Mouse (Mus musculus): ENCODE measurements around the gene Has3. TPM values are rescaled to one million over a fixed set of nuclear protein-coding genes. Genes with fewer than 3 reads are reported as not detected.
"Not testable (repeated sequence)": the region's sequence is repeated elsewhere in the genome, so short reads cannot be mapped to it uniquely, and the experiment has no call there.

Gene Has3
- polyA plus RNA-seq, 1 experiment from 2014 or later, result 0.12 TPM

- DNase-seq (ENCODE audit: low spot score), result no peak
These were observed 4.7 kb upstream of the Has3 start for GRCm38 (mm10) chr8:106865354-106865753.

GRCm38 (mm10) chr8:106870537-106871327, 690 bp downstream of the Has3 start:
- under 1% methylated on average over 63 of the region's 63 CpGs for WGBS
- Histone ChIP-seq H3K9me3 (replicated peaks) (no peaks in the 10 kb centered on the region), H3K27ac (replicated peaks) (peak overlapping the region; percentile 69), H3K36me3 (peaks cover 20% of the 10 kb centered on the region), H3K4me3 (peak overlapping the region; percentile 65), H3K27me3 (ENCODE audit: low read depth, poor library complexity, severe bottlenecking) (peaks cover 79% of the 10 kb centered on the region), H3K4me1 (peaks cover 35% of the 10 kb centered on the region)
- DNase-seq (ENCODE audit: low spot score), result peak; percentile 72

More at GRCm38 (mm10) chr8:106865354-106865753, 4.7 kb upstream of the Has3 start:
- WGBS, result 86% methylated on average over 9 of the region's 9 CpGs
- Histone ChIP-seq H3K27me3 (ENCODE audit: low read depth, poor library complexity, severe bottlenecking) (peaks cover 34% of the 10 kb centered on the region), H3K4me3 (no peak overlapping the region), H3K4me1 (peaks cover 6% of the 10 kb centered on the region), H3K36me3 (no peaks in the 10 kb centered on the region), H3K27ac (replicated peaks) (no peak overlapping the region), H3K9me3 (replicated peaks) (no peaks in the 10 kb centered on the region)

GRCm38 (mm10) chr8:106871328-106871926, 1.4 kb downstream of the Has3 start:
- Histone ChIP-seq H3K9me3 (replicated peaks) (no peaks in the 10 kb centered on the region), H3K27me3 (ENCODE audit: low read depth, poor library complexity, severe bottlenecking) (peaks cover 79% of the 10 kb centered on the region), H3K4me3 (peak overlapping the region; percentile 65), H3K4me1 (peaks cover 35% of the 10 kb centered on the region), H3K27ac (replicated peaks) (peak overlapping the region; percentile 69), H3K36me3 (peaks cover 26% of the 10 kb centered on the region)
- 1% methylated on average over 15 of the region's 15 CpGs for WGBS
- no peak for DNase-seq (ENCODE audit: low spot score)

GRCm38 (mm10) chr8:106871931-106872371, 1.9 kb downstream of the Has3 start:
- H3K27me3 ChIP-seq (ENCODE audit: low read depth, poor library complexity, severe bottlenecking), result peaks cover 75% of the 10 kb centered on the region
- DNase-seq (ENCODE audit: low spot score), result peak; percentile 69
- no peaks in the 10 kb centered on the region for H3K9me3 ChIP-seq (replicated peaks)
- peaks cover 35% of the 10 kb centered on the region for H3K4me1 ChIP-seq
- WGBS, result under 1% methylated on average over 22 of the region's 22 CpGs
- H3K4me3 ChIP-seq, result peak overlapping the region; percentile 65
- peaks cover 31% of the 10 kb centered on the region for H3K36me3 ChIP-seq
- peak overlapping the region; percentile 49; the same call in 1 of the 2 replicates for H3K27ac ChIP-seq (replicated peaks)

DNA sequence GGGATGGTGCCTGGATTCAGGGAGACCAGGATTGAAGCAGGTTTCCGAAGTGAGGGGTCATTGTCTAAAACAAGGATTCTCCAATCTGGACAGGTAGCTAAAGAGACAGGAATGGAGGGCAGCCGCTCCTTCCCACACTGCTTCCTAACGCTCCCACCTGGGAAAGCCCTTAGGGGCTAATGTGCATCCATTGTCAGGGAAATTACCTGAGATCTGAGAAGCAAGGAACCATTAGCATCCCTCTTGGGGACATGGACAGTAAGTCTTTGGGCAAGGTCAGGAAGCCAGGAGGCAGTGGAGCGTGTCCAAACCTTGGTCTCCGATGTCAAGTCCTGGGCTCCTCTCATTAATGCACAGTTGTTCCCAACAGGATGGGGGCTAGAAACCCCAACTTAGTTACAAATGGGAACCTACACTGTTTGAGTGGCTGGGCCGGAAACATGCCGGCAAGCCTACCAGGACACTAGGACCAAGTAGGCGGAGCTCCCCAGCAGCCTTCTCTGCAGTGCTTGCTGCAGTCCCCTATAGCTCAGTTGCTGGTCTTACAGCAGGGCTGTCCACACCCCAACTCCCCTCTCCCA, 2.5 kb downstream of the Has3 start:
- H3K27ac ChIP-seq (replicated peaks), result no peak overlapping the region
- H3K27me3 ChIP-seq (ENCODE audit: low read depth, poor library complexity, severe bottlenecking), result peaks cover 69% of the 10 kb centered on the region
- peaks cover 35% of the 10 kb centered on the region for H3K4me1 ChIP-seq
- H3K9me3 ChIP-seq (replicated peaks), result no peaks in the 10 kb centered on the region
- DNase-seq (ENCODE audit: low spot score), result no peak
- H3K36me3 ChIP-seq, result peaks cover 36% of the 10 kb centered on the region
- peak overlapping the region; percentile 65 for H3K4me3 ChIP-seq
- WGBS, result 10% methylated on average over 8 of the region's 8 CpGs

DNA sequence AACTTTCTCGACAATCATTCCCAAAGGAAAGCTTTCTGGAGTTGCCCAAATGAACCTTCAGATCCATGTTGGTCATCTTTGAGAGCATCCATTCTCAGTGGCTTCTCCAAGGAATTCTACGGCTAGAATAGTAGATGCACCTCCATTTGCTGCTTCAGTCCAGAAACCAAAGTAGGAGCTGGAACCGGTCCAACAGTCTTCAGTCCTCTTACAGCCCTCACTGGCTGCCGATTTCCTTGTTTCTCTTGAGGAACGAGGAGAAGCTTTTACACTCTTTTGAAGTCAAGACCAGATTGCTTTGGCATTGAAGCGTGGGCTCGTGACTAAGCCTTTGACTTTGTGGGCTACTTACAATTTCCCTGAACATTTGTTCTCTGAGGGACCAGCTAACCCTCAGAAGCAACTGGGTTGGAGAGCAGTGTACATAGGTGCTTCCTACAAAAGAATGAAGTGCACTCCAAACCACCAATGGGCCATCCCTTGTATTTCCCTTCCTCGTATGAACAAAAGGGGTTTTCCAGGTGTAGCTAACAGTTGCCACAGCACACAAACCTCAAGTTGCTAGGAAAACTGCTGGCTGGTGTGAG, 10.2 kb downstream of the Has3 start:
- Histone ChIP-seq H3K27ac (replicated peaks) (no peak overlapping the region), H3K9me3 (replicated peaks) (no peaks in the 10 kb centered on the region), H3K4me3 (no peak overlapping the region), H3K4me1 (no peaks in the 10 kb centered on the region), H3K36me3 (peaks cover 98% of the 10 kb centered on the region), H3K27me3 (ENCODE audit: low read depth, poor library complexity, severe bottlenecking) (no peaks in the 10 kb centered on the region)
- DNase-seq (ENCODE audit: low spot score), result no peak
- WGBS, result 96% methylated on average over 8 of the region's 8 CpGs

DNA sequence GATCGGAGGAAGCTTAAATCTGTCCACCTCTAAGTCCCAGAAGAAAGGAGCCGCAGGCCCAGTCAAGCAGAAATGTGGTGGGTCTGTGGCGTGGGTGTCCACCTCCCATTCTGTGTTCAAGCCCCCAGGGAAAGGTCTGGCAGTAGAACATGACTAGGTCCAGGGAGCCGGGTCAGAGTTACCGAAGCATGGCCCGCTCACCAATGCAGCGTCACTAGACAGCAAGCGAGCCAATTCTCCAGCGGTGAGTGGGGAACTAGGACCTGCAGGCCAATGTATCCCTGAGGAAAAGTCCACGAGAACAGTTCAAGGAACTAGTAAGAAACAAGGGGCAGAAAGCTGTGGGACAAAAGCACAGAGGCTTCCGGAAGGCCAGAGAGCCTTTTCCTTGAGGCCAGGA, 14.1 kb downstream of the Has3 start:
- H3K27ac ChIP-seq (replicated peaks); DNase-seq (ENCODE audit: low spot score); H3K27me3 ChIP-seq (ENCODE audit: low read depth, poor library complexity, severe bottlenecking); H3K4me3 ChIP-seq; H3K9me3 ChIP-seq (replicated peaks); H3K4me1 ChIP-seq: not testable (repeated sequence)
- H3K36me3 ChIP-seq, result peaks cover 83% of the 10 kb centered on the region
- WGBS, result 95% methylated on average over 11 of the region's 11 CpGs

DNA sequence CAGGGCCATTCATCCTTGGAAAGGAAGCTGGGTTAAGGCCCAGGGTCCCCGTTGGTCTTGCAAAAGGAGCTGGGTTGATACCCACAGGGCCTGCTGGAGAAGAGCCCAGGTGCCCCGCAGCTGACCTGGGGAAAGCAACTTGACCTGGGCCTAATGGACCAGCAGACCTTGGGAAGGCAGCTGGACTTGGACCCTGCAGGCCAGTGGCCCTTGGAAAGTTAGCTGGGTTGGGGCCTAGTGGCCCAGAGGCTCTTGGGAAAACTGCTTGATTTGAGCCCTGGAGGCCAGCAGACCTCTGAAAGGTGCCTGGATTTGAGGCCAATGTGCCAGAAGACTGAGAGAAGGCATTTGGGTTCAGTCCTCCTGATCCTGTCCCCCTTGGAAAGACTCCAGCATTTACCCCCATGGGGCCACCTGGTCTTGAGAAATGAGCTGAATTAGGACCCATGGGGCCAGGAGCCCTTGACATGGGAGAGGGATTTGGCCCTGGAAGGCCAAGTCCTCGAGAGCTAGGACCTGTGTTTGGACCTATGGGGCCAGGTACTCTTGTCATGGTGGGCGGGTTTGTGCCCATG, 14.9 kb downstream of the Has3 start:
- H3K36me3 ChIP-seq, result peaks cover 82% of the 10 kb centered on the region
- not testable (repeated sequence) for DNase-seq (ENCODE audit: low spot score); H3K27ac ChIP-seq (replicated peaks); H3K4me3 ChIP-seq; H3K4me1 ChIP-seq; H3K9me3 ChIP-seq (replicated peaks); H3K27me3 ChIP-seq (ENCODE audit: low read depth, poor library complexity, severe bottlenecking)
- 95% methylated on average over 4 of the region's 4 CpGs for WGBS

DNA sequence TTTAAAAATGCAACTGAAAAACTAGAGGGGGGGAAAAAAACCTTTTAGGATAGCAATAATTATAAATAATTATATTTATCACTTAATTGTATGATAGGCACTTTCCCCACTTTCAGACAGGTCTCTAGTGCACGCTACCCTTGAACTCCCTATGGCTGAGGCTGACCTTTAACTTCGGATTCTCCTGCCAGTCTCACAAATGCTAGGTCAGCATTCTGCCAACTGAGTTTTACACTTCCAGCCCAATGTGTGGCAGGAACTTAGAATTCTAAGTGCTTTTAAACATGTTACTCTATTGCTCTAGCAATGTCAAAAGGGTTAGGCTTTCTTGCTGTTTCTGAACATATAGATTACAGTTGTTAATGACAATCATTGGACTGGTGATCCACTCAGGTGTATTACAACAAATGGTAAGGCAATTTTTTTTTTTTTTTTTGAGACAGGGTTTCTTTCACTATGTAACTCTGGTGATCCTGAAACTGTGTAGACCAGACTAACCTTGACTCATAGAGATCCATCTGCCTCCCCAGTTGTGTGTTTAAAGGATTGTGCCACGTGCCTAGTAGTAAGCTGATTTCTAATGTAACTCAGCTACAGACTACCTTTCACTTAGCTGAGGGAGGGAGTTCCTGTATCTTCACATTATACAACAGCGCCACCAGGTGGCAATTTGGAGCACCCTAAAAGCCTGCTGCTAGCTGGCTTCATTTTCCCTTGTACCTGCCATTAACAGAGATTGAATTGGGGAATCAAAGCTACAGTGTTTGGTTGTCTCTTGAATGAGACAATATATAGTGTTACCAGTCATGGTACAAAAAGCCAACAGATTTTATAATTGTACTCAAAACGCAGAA, 17.5 kb downstream of the Has3 start:
- Histone ChIP-seq H3K27ac (replicated peaks) (no peak overlapping the region), H3K36me3 (peaks cover 63% of the 10 kb centered on the region), H3K9me3 (replicated peaks) (no peaks in the 10 kb centered on the region), H3K4me1 (peaks cover 23% of the 10 kb centered on the region), H3K27me3 (ENCODE audit: low read depth, poor library complexity, severe bottlenecking) (no peaks in the 10 kb centered on the region), H3K4me3 (no peak overlapping the region)
- DNase-seq (ENCODE audit: low spot score), result peak; percentile 61
- WGBS, result 60% methylated on average over 5 of the region's 5 CpGs

DNA sequence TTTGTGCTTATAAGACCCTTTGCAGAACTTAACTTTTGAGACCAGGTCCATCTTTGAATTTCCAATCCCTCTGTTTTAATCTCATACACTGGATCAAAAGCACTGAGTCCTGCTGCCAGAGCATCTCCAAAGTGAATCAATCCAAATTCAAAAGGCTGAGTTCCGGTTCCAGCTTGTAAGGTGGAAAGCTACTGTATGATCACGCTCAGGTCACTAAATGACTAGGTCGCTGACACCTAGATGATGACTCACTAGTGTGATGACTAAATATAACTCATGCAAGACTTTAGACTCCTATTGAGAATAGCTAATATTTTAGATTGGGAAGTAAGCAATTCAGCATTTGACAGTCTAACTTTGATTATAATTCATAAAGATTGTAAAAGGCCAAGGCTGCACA, 18.8 kb downstream of the Has3 start:
- Histone ChIP-seq H3K4me3 (no peak overlapping the region), H3K4me1 (peaks cover 24% of the 10 kb centered on the region), H3K9me3 (replicated peaks) (no peaks in the 10 kb centered on the region), H3K36me3 (peaks cover 50% of the 10 kb centered on the region), H3K27me3 (ENCODE audit: low read depth, poor library complexity, severe bottlenecking) (no peaks in the 10 kb centered on the region), H3K27ac (replicated peaks) (no peak overlapping the region)
- whole genome bisulfite sequencing, result 91% methylated on average over 3 of the region's 3 CpGs
- DNase-seq (ENCODE audit: low spot score), result no peak

DNA sequence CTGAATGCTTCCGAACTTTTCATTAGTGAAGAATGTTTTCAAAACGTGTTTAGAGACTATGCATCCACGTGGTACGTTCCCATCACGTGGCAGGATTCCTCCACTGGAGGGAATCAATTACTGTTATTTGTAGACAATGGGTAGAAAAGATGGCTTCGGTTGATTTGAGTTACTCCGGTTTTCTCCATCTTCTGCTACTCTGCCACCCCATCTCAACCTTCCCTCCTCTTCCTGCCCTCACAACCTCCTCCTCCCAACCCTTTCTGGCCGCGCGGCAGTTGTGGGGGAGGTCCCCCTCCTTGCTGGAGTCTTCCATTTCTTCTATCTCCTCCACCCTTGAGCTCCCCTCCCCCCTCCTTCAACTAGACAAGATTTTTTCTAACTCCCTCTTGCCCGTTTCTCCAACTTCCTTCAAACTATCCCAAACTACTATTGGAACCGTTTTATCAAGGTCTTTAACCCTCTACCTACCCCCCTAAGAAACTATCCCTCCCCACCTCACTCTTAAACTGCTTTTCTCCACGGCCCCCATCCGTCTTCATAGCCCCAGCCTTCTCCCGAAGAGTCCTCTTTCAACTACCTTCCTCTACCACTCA, 22.3 kb downstream of the Has3 start:
- H3K4me3 ChIP-seq, result peak overlapping the region; percentile 99
- peaks cover 38% of the 10 kb centered on the region for H3K4me1 ChIP-seq
- peak overlapping the region; percentile 100 for H3K27ac ChIP-seq (replicated peaks)
- WGBS, result under 1% methylated on average over 15 of the region's 15 CpGs
- no peaks in the 10 kb centered on the region for H3K27me3 ChIP-seq (ENCODE audit: low read depth, poor library complexity, severe bottlenecking)
- peak; percentile 71 for DNase-seq (ENCODE audit: low spot score)
- peaks cover 43% of the 10 kb centered on the region for H3K36me3 ChIP-seq
- H3K9me3 ChIP-seq (replicated peaks), result no peaks in the 10 kb centered on the region

Data from midbrain, embryonic 10.5 days (tissue).